Mouse (Mus musculus) spleen, adult 12 weeks (tissue): ENCODE measurements around the gene Pabpc4.

Experiments used
- DNase-seq: peaks from one replicate; pipeline ENCODE4 v3.0.0; 2022; ENCODE audit warnings: low spot score

The Pabpc4 gene

GRCm38 (mm10) chr4:123261721-123262401, at the start of gene Pabpc4:
Pabpc4 (plus strand) TSS chr4:123262351.
- no peak for DNase-seq

GRCm38 (mm10) chr4:123213975-123214374, 48.2 kb upstream of the Pabpc4 start:
- no peak for DNase-seq

DNA sequence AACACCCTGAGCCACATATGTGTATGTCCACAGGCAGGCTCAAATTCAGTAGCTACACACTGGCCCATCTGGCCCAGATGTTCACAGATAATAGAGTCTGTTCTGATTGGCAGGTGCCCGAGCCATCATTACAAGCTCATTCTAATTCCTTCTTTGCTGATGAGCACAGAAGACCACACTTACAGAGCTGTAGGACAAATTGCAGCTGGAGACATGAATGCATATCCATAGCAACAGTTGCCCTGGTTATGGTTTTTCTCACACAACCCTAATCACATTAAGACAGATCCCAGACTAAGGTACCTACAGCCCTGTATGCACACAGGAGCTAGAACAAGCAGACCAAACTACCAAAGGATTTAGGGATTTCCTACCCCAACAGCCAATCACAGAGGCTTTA, 46.8 kb upstream of the Pabpc4 start:
- DNase-seq: no peak

GRCm38 (mm10) chr4:123216782-123217181, 45.4 kb upstream of the Pabpc4 start:
- no peak for DNase-seq

- peak; percentile 31 for DNase-seq
These were observed 42.3 kb upstream of the Pabpc4 start for GRCm38 (mm10) chr4:123219720-123220357.

DNA sequence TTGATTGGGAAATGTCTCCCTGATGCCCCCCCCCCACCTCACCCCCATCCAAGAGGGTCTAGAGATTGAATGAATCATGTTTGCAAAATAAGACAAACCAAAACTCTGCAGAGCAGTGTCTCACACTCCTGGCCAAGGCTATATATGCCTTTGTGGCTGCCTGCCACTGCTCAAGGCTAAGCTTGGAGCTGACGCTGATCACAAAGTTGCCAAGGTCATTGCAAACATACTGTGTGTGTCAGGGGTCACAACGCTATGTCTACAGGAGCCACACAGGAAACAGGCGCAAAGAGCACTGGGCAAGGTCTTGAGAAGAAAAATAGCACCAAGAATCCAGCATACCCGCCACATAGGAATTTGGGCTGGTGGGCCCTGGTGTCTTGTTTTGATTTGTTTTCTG, 41.5 kb upstream of the Pabpc4 start:
- DNase-seq: no peak

GRCm38 (mm10) chr4:123223309-123223708, 38.8 kb upstream of the Pabpc4 start:
- DNase-seq: no peak

DNA sequence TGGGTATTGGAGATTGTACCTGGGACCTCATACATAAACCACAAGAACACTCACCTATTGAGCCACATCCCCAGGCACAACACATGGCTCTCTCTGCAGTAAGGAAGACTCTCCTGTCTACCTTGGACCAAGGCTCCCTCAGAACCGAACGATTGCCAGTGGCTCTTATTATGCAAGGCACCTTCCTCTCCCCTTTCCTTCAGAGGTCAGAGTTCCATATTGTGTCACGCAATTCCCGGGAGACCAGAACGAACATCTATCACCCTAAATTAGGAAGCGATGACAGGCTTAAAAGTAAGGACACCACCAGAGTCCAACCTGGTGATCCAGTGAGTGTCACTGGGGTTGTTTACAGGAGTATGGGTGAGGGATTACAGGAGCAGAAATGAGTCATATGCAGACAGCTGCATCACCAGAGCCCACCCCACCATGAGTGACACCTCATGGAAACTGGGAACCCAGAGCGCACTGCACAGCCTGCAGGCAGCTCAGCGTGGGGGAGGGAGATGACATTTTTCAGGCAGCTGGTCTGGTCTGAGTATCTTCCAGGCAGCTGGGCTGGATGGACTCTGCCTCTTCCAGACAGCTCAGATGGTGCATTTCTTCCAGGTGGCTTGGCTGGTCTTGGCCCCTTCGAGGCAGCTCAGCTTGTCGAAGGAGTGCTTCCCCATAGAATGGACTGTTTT, 36.3 kb upstream of the Pabpc4 start:
- no peak for DNase-seq

DNA sequence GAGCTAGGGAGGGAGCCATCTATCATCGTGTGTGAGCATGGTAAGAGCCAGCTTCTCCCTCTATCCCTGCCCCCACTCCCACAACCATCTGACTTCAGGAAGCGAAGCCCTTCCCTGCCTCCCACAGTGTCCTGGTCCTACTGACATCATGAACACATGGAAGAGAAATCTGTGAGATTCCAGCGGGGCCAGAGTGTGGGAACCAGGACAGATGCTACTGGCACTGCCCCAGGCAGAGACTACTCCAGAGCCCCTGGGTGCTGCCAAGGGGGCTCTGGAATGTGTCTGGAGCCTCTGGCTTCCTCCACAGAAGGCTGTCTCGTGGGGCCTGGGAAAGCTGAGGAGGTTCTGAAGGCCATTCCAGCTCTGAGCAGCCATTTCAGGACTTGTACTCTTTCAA, 34.4 kb upstream of the Pabpc4 start:
- no peak for DNase-seq

GRCm38 (mm10) chr4:123228270-123228669, 33.9 kb upstream of the Pabpc4 start:
- no peak for DNase-seq

GRCm38 (mm10) chr4:123229166-123229565, 33.0 kb upstream of the Pabpc4 start:
- no peak for DNase-seq

GRCm38 (mm10) chr4:123232841-123233240, 29.3 kb upstream of the Pabpc4 start:
- DNase-seq: no peak

- DNase-seq: no peak
These were observed 28.6 kb upstream of the Pabpc4 start, which contains the start of gene Heyl for GRCm38 (mm10) chr4:123233492-123234084. Heyl (plus strand) TSS chr4:123233556.

DNA sequence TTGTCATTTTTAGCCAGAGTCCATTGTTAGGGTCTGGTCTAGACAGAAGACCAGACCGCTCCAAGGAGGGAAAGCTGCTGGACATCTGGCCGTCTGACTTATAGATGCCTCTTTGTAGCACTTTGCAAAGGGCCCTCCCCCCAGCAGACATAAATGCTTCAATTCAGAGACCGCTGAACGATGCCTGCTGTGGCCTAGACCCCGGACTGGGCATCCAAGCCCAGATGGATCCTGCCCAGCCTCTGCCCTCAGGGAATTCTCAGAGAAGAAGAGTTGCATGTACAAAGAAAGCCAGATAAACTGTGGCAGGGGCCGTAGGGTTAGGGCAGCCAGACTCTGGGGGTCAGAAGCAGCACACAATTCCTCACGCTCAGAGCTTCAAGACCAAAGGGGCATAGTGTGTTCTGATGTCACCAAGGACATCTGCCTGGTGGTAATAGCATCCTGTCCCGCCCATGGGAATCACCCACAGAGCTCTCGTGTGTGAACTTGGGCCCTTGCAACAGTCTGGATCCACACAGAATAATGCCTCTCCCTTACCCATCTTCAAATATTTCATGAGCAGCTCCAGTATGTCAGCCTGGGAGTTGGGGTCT, 26.2 kb upstream of the Pabpc4 start:
- DNase-seq: no peak

DNA sequence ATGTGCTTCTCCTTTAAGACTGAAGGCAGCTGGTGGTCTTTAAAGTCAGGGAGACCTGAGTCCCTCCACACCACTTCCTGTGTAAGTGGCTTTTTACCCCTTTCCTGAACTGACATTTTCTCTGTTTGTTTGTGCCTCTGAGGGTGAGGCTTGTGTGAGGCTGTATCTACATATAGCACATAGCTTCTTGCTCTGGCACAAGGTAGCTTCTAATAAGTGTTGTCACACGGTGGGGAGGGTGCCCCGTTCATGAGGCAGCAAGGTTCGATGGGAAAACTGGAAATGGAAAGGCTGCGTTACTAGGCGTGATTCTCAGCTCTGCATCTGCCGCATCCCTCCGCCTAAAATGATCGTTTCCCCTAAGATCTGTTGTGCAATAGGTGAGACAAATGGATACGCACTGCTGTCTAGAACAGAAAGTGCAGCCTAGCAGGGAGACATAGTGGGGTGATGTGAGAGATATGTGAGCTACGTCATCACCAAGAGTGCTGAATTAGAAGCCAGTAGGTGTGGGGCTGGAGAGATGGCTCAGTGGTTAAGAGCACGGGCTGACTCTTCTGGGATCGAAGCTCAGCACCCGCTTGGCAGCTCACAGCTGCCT, 25.6 kb upstream of the Pabpc4 start:
- no peak for DNase-seq

GRCm38 (mm10) chr4:123237386-123238266, 24.5 kb upstream of the Pabpc4 start:
- DNase-seq: no peak

DNA sequence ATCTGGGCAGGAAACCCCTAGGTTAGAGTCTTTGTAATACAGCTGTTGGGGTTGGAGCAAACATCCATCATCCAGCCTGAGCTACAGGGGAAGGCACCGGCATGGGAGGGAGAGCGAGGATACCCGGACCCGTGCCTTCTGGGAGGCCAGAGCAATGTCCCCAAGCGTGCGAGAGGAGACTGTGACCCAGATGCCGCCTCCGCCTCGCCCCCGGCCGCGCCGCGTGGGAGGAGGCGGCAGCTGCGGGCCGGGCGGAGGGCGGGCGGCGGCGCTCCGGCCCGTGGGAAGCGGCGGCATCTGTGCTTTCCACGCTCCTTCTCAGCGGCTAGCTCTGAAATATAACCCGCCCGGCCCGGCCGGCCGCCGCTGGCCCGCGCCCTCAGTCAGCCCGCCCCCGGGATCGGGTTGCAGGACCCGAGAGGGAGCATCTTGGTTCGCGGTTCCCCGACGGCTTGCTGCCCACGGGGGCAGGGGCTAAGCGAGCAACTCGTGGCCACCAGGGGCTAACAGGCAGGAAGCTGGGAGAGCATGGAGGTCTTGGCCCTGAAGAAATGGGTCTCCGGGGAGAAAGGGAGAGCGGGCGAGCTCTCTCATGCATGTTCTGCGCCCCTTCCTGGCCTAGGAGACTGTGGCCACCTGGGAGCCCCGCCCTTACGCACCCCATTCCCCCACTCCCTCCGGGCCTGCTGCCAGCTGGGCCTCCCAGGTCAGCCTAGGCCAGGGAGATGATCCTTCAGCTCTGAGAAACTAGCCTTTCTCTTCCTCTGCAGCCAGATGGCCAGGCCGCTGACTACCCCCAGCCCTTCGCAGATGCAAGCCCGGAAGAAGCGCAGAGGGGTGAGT, 22.6 kb upstream of the Pabpc4 start:
- no peak for DNase-seq

DNA sequence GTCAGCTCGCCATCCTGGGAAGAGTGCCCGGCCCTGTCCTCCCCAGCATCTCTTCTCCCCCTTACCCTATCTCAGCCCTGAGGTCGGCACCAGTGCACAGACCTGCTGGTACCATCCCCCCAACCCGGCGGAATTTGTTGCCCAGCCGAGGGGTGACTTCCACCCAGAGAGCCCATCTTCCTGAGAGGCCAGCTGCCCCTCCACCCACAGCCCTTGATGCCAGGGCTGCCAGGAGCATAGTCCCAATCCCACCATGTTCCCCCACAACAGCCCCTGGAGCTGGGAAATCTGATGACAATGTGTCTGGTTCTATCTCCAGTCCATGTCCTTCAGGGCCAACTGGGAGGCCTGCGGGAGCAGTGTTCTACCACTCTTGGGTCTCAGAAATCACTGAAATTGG, 15.9 kb upstream of the Pabpc4 start:
- DNase-seq: no peak

DNA sequence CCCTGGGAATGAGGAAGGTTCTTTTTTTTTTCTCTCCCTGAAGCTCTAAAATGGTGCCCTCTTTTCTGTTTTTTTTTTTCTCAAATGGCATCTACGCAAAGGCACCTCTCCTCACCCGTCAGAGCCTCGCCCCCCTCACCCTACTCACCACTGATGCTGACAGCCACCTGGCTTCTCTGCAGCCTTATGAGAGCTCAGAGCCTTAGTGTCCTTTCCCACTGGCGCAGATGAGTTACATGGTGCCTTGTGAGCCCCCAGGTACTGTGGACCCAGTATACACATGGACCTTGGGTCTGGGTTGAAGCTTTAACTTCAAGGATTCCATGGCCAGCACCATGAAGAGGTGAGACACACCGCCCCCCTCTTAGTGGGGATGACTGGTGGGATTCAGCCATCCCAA, 15.5 kb upstream of the Pabpc4 start:
- no peak for DNase-seq
